ENCODE assay signal across 7 mouse cellular contexts in the genomic region with DNA sequence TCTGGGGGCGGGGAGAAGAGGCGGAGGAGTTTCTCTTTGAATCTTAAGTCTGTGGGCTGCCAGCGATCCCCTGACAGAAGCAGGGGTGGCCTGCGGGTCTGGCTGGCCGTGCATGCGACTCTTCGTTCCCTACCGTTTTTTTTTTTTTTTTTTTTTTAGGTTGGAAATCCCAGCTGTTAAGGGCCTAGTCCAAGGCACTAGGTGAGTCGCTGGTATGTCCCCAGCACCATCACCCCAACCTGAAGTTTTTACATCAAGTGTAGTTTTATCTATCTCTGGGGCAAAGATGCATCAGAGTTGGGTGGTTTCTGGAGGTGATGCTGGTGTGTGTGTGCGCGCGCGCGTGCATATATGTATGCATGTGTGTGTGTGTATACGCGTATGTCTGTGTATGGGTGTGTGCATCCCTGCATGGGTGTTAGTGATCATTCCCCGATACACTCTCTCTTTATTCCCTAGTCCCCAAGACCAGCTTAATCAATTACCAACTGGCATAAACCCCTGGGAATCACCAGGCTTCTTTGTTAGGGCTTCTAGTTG. TPM values are rescaled to one million over a fixed set of nuclear protein-coding genes. Genes with fewer than 3 reads are reported as not detected.
DNase-seq lines count a peak whose midpoint lies in the region; ATAC-seq and TF ChIP-seq lines count a peak whose summit lies in the region.

No protein-coding gene starts in this region.

- H3K9me3 ChIP-seq in forebrain, embryonic 13.5 days (replicated peaks) = no peaks in the 10 kb centered on the region
- no peaks in the 10 kb centered on the region for H3K9me3 ChIP-seq in liver, embryonic 11.5 days (ENCODE audit: control insufficient read depth, low read length)
- H3K9me3 ChIP-seq in stomach, embryonic 15.5 days = no peaks in the 10 kb centered on the region

- no peak for TF ChIP-seq POLR2A in spleen, adult 2 months (IDR thresholded peaks at IDR 0.05; ENCODE audit: low read depth, low read length)

- H3K9ac ChIP-seq in forebrain, embryonic 13.5 days = peak overlapping the region; percentile 59; the same call in 1 of the 2 replicates
- peak overlapping the region; percentile 77 for H3K9ac ChIP-seq in liver, embryonic 11.5 days (ENCODE audit: low read depth, low read length)
- no peak overlapping the region for H3K9ac ChIP-seq in stomach, embryonic 15.5 days

- no peak overlapping the region for H3K27ac ChIP-seq in spleen, adult 2 months (ENCODE audit: insufficient read depth, low read length)
- no peak overlapping the region for H3K27ac ChIP-seq in forebrain, embryonic 13.5 days
- no peak overlapping the region for H3K27ac ChIP-seq in liver, embryonic 11.5 days (ENCODE audit: low read depth, low read length)
- H3K27ac ChIP-seq in stomach, embryonic 15.5 days = peak overlapping the region; percentile 97; the same call in 1 of the 2 replicates

- 22% methylated on average over 17 of the region's 17 CpGs for WGBS in spleen, adult 2 months
- 7% methylated on average over 17 of the region's 17 CpGs for WGBS in forebrain, embryonic 13.5 days
- WGBS in liver, embryonic 11.5 days = 11% methylated on average over 17 of the region's 17 CpGs
- 15% methylated on average over 17 of the region's 17 CpGs for whole genome bisulfite sequencing in stomach, embryonic 15.5 days

- no peak for TF ChIP-seq CTCF in spleen, adult 2 months (IDR thresholded peaks at IDR 0.05; ENCODE audit: extremely low read depth, insufficient read depth, insufficient read length, insufficient replicate concordance)

- peak overlapping the region; percentile 99 for H3K4me2 ChIP-seq in forebrain, embryonic 13.5 days
- peak overlapping the region; percentile 85 for H3K4me2 ChIP-seq in liver, embryonic 11.5 days
- peak overlapping the region; percentile 97 for H3K4me2 ChIP-seq in stomach, embryonic 15.5 days

- no peak for DNase-seq in spleen, adult 2 months (ENCODE audit: low read depth in 1 of 2, low spot score in 2 of 2)
- DNase-seq in spleen, postnatal 10 days (ENCODE audit: low spot score in 2 of 2) = no peak
- no peak for DNase-seq in liver, embryonic 11.5 days (ENCODE audit: low spot score)
- DNase-seq in adrenal gland, adult (ENCODE audit: inconsistent age in 2 of 2, low spot score in 1 of 2) = no peak
- no peak for DNase-seq in layer of hippocampus, adult 9-10 months (ENCODE audit: low spot score)

- H3K4me1 ChIP-seq in spleen, adult 2 months (ENCODE audit: control insufficient read depth, insufficient read depth, insufficient read length) = peaks cover 21% of the 10 kb centered on the region
- H3K4me1 ChIP-seq in forebrain, embryonic 13.5 days = peaks cover 46% of the 10 kb centered on the region
- peaks cover 38% of the 10 kb centered on the region for H3K4me1 ChIP-seq in liver, embryonic 11.5 days (replicated peaks; ENCODE audit: control insufficient read depth, insufficient read depth, low read length)
- peaks cover 54% of the 10 kb centered on the region for H3K4me1 ChIP-seq in stomach, embryonic 15.5 days

- peak overlapping the region; percentile 89; the same call in 1 of the 2 replicates for H3K4me3 ChIP-seq in spleen, adult 2 months (ENCODE audit: extremely low read depth, insufficient read depth, insufficient read length)
- H3K4me3 ChIP-seq in forebrain, embryonic 13.5 days = peak overlapping the region; percentile 62
- peak overlapping the region; percentile 68 for H3K4me3 ChIP-seq in liver, embryonic 11.5 days (ENCODE audit: low read depth, low read length)
- H3K4me3 ChIP-seq in stomach, embryonic 15.5 days (replicated peaks) = peak overlapping the region; percentile 78

- no peaks in the 10 kb centered on the region for H3K36me3 ChIP-seq in spleen, adult 2 months (ENCODE audit: control insufficient read depth, insufficient read depth, low read length)
- H3K36me3 ChIP-seq in forebrain, embryonic 13.5 days (ENCODE audit: poor library complexity, severe bottlenecking) = no peaks in the 10 kb centered on the region
- no peaks in the 10 kb centered on the region for H3K36me3 ChIP-seq in liver, embryonic 11.5 days (ENCODE audit: control insufficient read depth, insufficient read depth, low read length)
- no peaks in the 10 kb centered on the region for H3K36me3 ChIP-seq in stomach, embryonic 15.5 days

- no peak for ATAC-seq in forebrain, embryonic 13.5 days
- ATAC-seq in liver, embryonic 11.5 days (replicated peaks; ENCODE audit: low FRiP score) = no peak
- no peak for ATAC-seq in stomach, embryonic 15.5 days (ENCODE audit: insufficient read depth, low FRiP score, low read depth)

- H3K27me3 ChIP-seq in spleen, adult 2 months (ENCODE audit: control insufficient read depth, insufficient read depth, low read length) = peaks cover 28% of the 10 kb centered on the region
- peaks cover 77% of the 10 kb centered on the region for H3K27me3 ChIP-seq in forebrain, embryonic 13.5 days
- H3K27me3 ChIP-seq in liver, embryonic 11.5 days (replicated peaks; ENCODE audit: control insufficient read depth, insufficient read depth, low read length) = peaks cover 58% of the 10 kb centered on the region
- peaks cover 52% of the 10 kb centered on the region for H3K27me3 ChIP-seq in stomach, embryonic 15.5 days (replicated peaks)

RNA-seq across cellular contexts. Expression of a gene that starts 1.1 kb away (rescaled TPM):
- polyA plus RNA-seq in spleen, adult 2 months (2012; rRNA removed) = 63.8 and 81.4 TPM in 2 replicates
- polyA plus RNA-seq in forebrain, embryonic 13.5 days (2015; fragmentation: Nextera tagmentation; extraction: Ambion mirVana) = 0.46 and 0.76 TPM in 2 replicates
- 0.91 and 1.6 TPM in 2 replicates for polyA plus RNA-seq in liver, embryonic 11.5 days (2014; fragmentation: Nextera tagmentation; extraction: Ambion mirVana)
- polyA plus RNA-seq in stomach, embryonic 15.5 days (2015; fragmentation: Nextera tagmentation; extraction: Ambion mirVana) = 49.2 and 50.1 TPM in 2 replicates

RNA-seq across cellular contexts. Expression of a gene that starts 28.8 kb away (rescaled TPM):
- 23.9 and 25.9 TPM in 2 replicates for polyA plus RNA-seq in spleen, adult 2 months (2012; rRNA removed)
- 38.8 and 42.2 TPM in 2 replicates for polyA plus RNA-seq in forebrain, embryonic 13.5 days (2015; fragmentation: Nextera tagmentation; extraction: Ambion mirVana)
- polyA plus RNA-seq in liver, embryonic 11.5 days (2014; fragmentation: Nextera tagmentation; extraction: Ambion mirVana) = 6.3 and 6.8 TPM in 2 replicates
- 24.3 and 24.5 TPM in 2 replicates for polyA plus RNA-seq in stomach, embryonic 15.5 days (2015; fragmentation: Nextera tagmentation; extraction: Ambion mirVana)

RNA-seq across cellular contexts. Expression of a gene that starts 30.6 kb away (rescaled TPM):
- polyA plus RNA-seq in spleen, adult 2 months (2012; rRNA removed) = 0.04 and 0.09 TPM in 2 replicates
- 0.92 and 1.5 TPM in 2 replicates for polyA plus RNA-seq in forebrain, embryonic 13.5 days (2015; fragmentation: Nextera tagmentation; extraction: Ambion mirVana)
- 0.09 TPM in 1 of 2 replicates, not detected in the other for polyA plus RNA-seq in liver, embryonic 11.5 days (2014; fragmentation: Nextera tagmentation; extraction: Ambion mirVana)
- 0.27 and 0.33 TPM in 2 replicates for polyA plus RNA-seq in stomach, embryonic 15.5 days (2015; fragmentation: Nextera tagmentation; extraction: Ambion mirVana)

Comparison
In these comparisons a context has a peak if more than half of its experiments do, and no peak if none do; other contexts are left out.
1. RNA of a gene that starts 1.1 kb away (polyA plus RNA-seq): 63.8 to 81.4 TPM in spleen, adult 2 months and 49.2 to 50.1 TPM in stomach, embryonic 15.5 days; 0.91 to 1.6 TPM in liver, embryonic 11.5 days and 0.46 to 0.76 TPM in forebrain, embryonic 13.5 days; every median in the first group is over 10 times any median in the second.
2. Peak in every context shown above with its lines, with median percentiles within 50 percentile points of each other: H3K4me3 ChIP-seq and H3K4me2 ChIP-seq.